Mouse (Mus musculus) hindbrain, embryonic 10.5 days (tissue): Measurements from ENCODE around the gene Trim38. TPM values are rescaled to one million over a fixed set of nuclear protein-coding genes. Genes with fewer than 3 reads are reported as not detected.

ENCODE experiments used
- DNase-seq: peaks from one replicate; pipeline ENCODE4 v3.0.0-alpha.2; 2017; ENCODE audit warnings: low spot score
- H3K27ac ChIP-seq: fragments of 300-500 bp; sonication (generic); 2 replicates; pipeline ENCODE4 v1.5.1; 2016; ENCODE audit warnings: mild to moderate bottlenecking, moderate library complexity
- H3K27me3 ChIP-seq: fragments of 300-500 bp; sonication (generic); 2 replicates; pipeline ENCODE4 v1.6.1; 2016; ENCODE audit warnings: mild to moderate bottlenecking; ENCODE audit not compliant: poor library complexity, insufficient read depth, severe bottlenecking
- H3K36me3 ChIP-seq: fragments of 300-500 bp; sonication (generic); 2 replicates; pipeline ENCODE4 v1.6.1; 2016; ENCODE audit warnings: mild to moderate bottlenecking, moderate library complexity
- H3K4me1 ChIP-seq: fragments of 300-500 bp; sonication (generic); replicated peaks from 2 replicates; pipeline ENCODE4 v1.6.1; 2016; ENCODE audit warnings: mild to moderate bottlenecking
- H3K4me3 ChIP-seq: fragments of 300-500 bp; sonication (generic); 2 replicates; pipeline ENCODE4 v1.5.1; 2016; ENCODE audit warnings: mild to moderate bottlenecking, moderate library complexity
- H3K9me3 ChIP-seq: fragments of 300-500 bp; sonication (generic); 2 replicates; pipeline ENCODE4 v1.6.1; 2016; ENCODE audit warnings: mild to moderate bottlenecking, moderate library complexity
- WGBS: fragments of 180-500 bp; shearing (Covaris S2); methylation state at CpG from one replicate; pipeline ENCODE4 v1.1.7; 2016; 5-methylcytosine and 5-hydroxymethylcytosine counted together
- polyA plus RNA-seq: library from polyadenylated mRNA; unstranded; fragments of >200 nt; fragmentation: Nextera tagmentation; extraction: Ambion mirVana; gene quantifications from 2 replicates; pipeline ENCODE4 v1.2.1, GENCODE M21; 2016

Trim38 gene
- polyA plus RNA-seq, 1 experiment from 2014 or later = not detected

GRCm38 (mm10) chr13:23839308-23839707 is 69.6 kb downstream of the Trim38 start, which contains the start of gene Slc17a3:
Gene Slc17a3 (plus strand): TSS chr13:23839434.
- no peak within 1 kb of the TSS for H3K27ac ChIP-seq
- H3K9me3 ChIP-seq = no peaks in the 10 kb centered on the region
- no peaks in the 10 kb centered on the region for H3K36me3 ChIP-seq
- no peaks in the 10 kb centered on the region for H3K27me3 ChIP-seq
- H3K4me3 ChIP-seq = no peak within 1 kb of the TSS
- H3K4me1 ChIP-seq = no peaks in the 10 kb centered on the region
- WGBS = 77% methylated on average over 2 of the region's 2 CpGs
- no peak for DNase-seq

Other genes starting within 250 kb of the Trim38 start
- gene Hist1h4h, start 238.9 kb upstream of the Trim38 start, polyA plus RNA-seq = 5.8 and 7.4 TPM in 2 replicates
- 7.8 and 9.2 TPM in 2 replicates for gene Hist1h2af, start 236.0 kb upstream of the Trim38 start, polyA plus RNA-seq
- 3.3 and 6.0 TPM in 2 replicates for gene Hist1h3g, start 234.5 kb upstream of the Trim38 start, polyA plus RNA-seq
- gene Hist1h2bh, start 226.5 kb upstream of the Trim38 start, polyA plus RNA-seq = 0.51 and 1.1 TPM in 2 replicates
- 0.92 and 1.1 TPM in 2 replicates for gene Hist1h3f, start 225.9 kb upstream of the Trim38 start, polyA plus RNA-seq
- 0.56 TPM in 1 of 2 replicates, not detected in the other for gene Hist1h4f, start 218.3 kb upstream of the Trim38 start, polyA plus RNA-seq
- gene Hist1h1d, start 216.7 kb upstream of the Trim38 start, polyA plus RNA-seq = 0.37 and 0.49 TPM in 2 replicates
- gene Hist1h3e, start 207.5 kb upstream of the Trim38 start, polyA plus RNA-seq = 5.3 and 5.6 TPM in 2 replicates
- 102 and 103 TPM in 2 replicates for gene Hist1h2ae, start 198.7 kb upstream of the Trim38 start, polyA plus RNA-seq
- 7.0 and 7.3 TPM in 2 replicates for gene Hist1h2bg, start 198.5 kb upstream of the Trim38 start, polyA plus RNA-seq
- gene Hist1h2bf, start 195.7 kb upstream of the Trim38 start, polyA plus RNA-seq = 4.7 and 5.1 TPM in 2 replicates
- 1.8 and 2.2 TPM in 2 replicates for gene Hist1h2ad, start 195.5 kb upstream of the Trim38 start, polyA plus RNA-seq
- 4.8 and 10.9 TPM in 2 replicates for gene Hist1h3d, start 194.2 kb upstream of the Trim38 start, polyA plus RNA-seq
- 101 and 107 TPM in 2 replicates for gene Hist1h4d, start 188.3 kb upstream of the Trim38 start, polyA plus RNA-seq
- 2.5 and 2.7 TPM in 2 replicates for gene Hist1h2be, start 148.8 kb upstream of the Trim38 start, polyA plus RNA-seq
- 22.0 and 26.3 TPM in 2 replicates for gene Hist1h1e, start 147.4 kb upstream of the Trim38 start, polyA plus RNA-seq
- gene Hist1h2ac, start 86.0 kb upstream of the Trim38 start, polyA plus RNA-seq = 0.80 and 1.2 TPM in 2 replicates
- 23.1 and 26.2 TPM in 2 replicates for gene Hist1h2bc, start 85.7 kb upstream of the Trim38 start, polyA plus RNA-seq
- not detected in 2 replicates for gene Hist1h1t, start 74.1 kb upstream of the Trim38 start, polyA plus RNA-seq
- 5.4 TPM in 2 replicates for gene Hist1h4c, start 71.5 kb upstream of the Trim38 start, polyA plus RNA-seq
- 3.2 and 3.5 TPM in 2 replicates for gene Hfe, start 59.1 kb upstream of the Trim38 start, polyA plus RNA-seq
- gene Hist1h1c, start 31.1 kb upstream of the Trim38 start, polyA plus RNA-seq = 10.6 and 12.6 TPM in 2 replicates
- 6.9 and 8.6 TPM in 2 replicates for gene Hist1h3c, start 24.3 kb upstream of the Trim38 start, polyA plus RNA-seq
- 1.8 and 2.4 TPM in 2 replicates for gene Hist1h2bb, start 23.2 kb upstream of the Trim38 start, polyA plus RNA-seq
- 45.2 and 49.3 TPM in 2 replicates for gene Hist1h2ab, start 18.8 kb upstream of the Trim38 start, polyA plus RNA-seq
- gene Hist1h3b, start 17.6 kb upstream of the Trim38 start, polyA plus RNA-seq = 5.5 and 8.8 TPM in 2 replicates
- 4.9 and 5.4 TPM in 2 replicates for gene Hist1h4b, start 12.9 kb upstream of the Trim38 start, polyA plus RNA-seq
- gene Hist1h4a, start 8.7 kb upstream of the Trim38 start, polyA plus RNA-seq = not detected in 2 replicates
- 3.7 and 4.8 TPM in 2 replicates for gene Hist1h3a, start 7.5 kb upstream of the Trim38 start, polyA plus RNA-seq
- gene Hist1h1a, start 6.2 kb upstream of the Trim38 start, polyA plus RNA-seq = 2.3 and 3.4 TPM in 2 replicates
- gene Slc17a2, start 37.1 kb downstream of the Trim38 start, polyA plus RNA-seq = not detected in 2 replicates
- not detected in 2 replicates for gene Slc17a3, start 69.5 kb downstream of the Trim38 start, polyA plus RNA-seq
- not detected in 2 replicates for gene Slc17a1, start 97.8 kb downstream of the Trim38 start, polyA plus RNA-seq
- not detected in 2 replicates for gene Slc17a4, start 145.1 kb downstream of the Trim38 start, polyA plus RNA-seq
- gene Hist1h2ba, start 164.2 kb downstream of the Trim38 start, polyA plus RNA-seq = not detected in 2 replicates
- gene Hist1h2aa, start 164.5 kb downstream of the Trim38 start, polyA plus RNA-seq = not detected in 2 replicates
- gene Scgn, start 221.3 kb downstream of the Trim38 start, polyA plus RNA-seq = not detected in 2 replicates